Mouse (Mus musculus) limb, embryonic 14.5 days (tissue): ENCODE measurements at regions not wholly inside any gene's neighbourhood (a gene's known extent, or its start where the extent isn't known, plus 50 kb on each side); places are given as distances from the start of the nearest gene placed in this dataset.
"Not testable (repeated sequence)": the region's sequence is repeated elsewhere in the genome, so short reads cannot be mapped to it uniquely, and the experiment has no call there.

ENCODE experiments used
- ATAC-seq: fragments of 200-750 bp; cut with Nextera tagmentation; 2 replicates; pipeline ENCODE4 v1.8.0; 2017; ENCODE audit warnings: low read depth, moderate number of reproducible peaks, moderate TSS enrichment; ENCODE audit not compliant: low FRiP score
- DNase-seq: peaks from one replicate; pipeline ENCODE4 v3.0.0-alpha.2; 2015; ENCODE audit warnings: low spot score
- H3K27ac ChIP-seq: fragments of 300-500 bp; sonication (generic); replicated peaks from 2 replicates; pipeline ENCODE4 v1.5.1; 2014; ENCODE audit warnings: low read depth, mild to moderate bottlenecking, low read length, moderate library complexity, mixed read lengths
- H3K27me3 ChIP-seq: fragments of 300-500 bp; sonication (generic); 2 replicates; pipeline ENCODE4 v1.6.1; 2014; ENCODE audit warnings: low read length, mixed read lengths; ENCODE audit not compliant: control insufficient read depth, insufficient read depth
- H3K36me3 ChIP-seq: fragments of 300-500 bp; sonication (generic); 2 replicates; pipeline ENCODE4 v1.6.1; 2014; ENCODE audit warnings: mild to moderate bottlenecking, low read length, moderate library complexity, mixed read lengths; ENCODE audit not compliant: control insufficient read depth, insufficient read depth
- H3K4me1 ChIP-seq: fragments of 300-500 bp; sonication (generic); 2 replicates; pipeline ENCODE4 v1.6.1; 2014; ENCODE audit warnings: antibody characterized with exemption, low read length, mixed read lengths; ENCODE audit not compliant: control insufficient read depth, insufficient read depth
- H3K4me2 ChIP-seq: fragments of 300-500 bp; sonication (generic); replicated peaks from 2 replicates; pipeline ENCODE4 v1.6.1; 2014; ENCODE audit warnings: low read depth, mild to moderate bottlenecking, low read length, moderate library complexity; ENCODE audit not compliant: severe bottlenecking
- H3K4me3 ChIP-seq: fragments of 300-500 bp; sonication (generic); replicated peaks from 2 replicates; pipeline ENCODE4 v1.5.1; 2014; ENCODE audit warnings: low read length
- H3K9ac ChIP-seq: fragments of 300-500 bp; sonication (generic); 2 replicates; pipeline ENCODE4 v1.6.1; 2014; ENCODE audit warnings: mild to moderate bottlenecking, low read depth, low read length, moderate library complexity; ENCODE audit not compliant: severe bottlenecking
- H3K9me3 ChIP-seq: fragments of 300-500 bp; sonication (generic); 2 replicates; pipeline ENCODE4 v1.6.1; 2016; ENCODE audit warnings: low read length; ENCODE audit not compliant: control insufficient read depth
- POLR2A ChIP-seq: fragments of 200-500 bp; IDR thresholded peaks from 2 replicates; pipeline ENCODE4 v1.8.0; 2012; ENCODE audit warnings: inconsistent platforms, mild to moderate bottlenecking, moderate library complexity, borderline replicate concordance; ENCODE audit not compliant: insufficient read depth, insufficient read length; ENCODE audit errors: extremely low read depth
- WGBS: fragments of 180-500 bp; shearing (Covaris S2); extraction: QIAGEN DNeasy Blood & Tissue Kit; methylation state at CpG from one replicate; pipeline ENCODE4 v1.1.7; 2014; 5-methylcytosine and 5-hydroxymethylcytosine counted together

DNA sequence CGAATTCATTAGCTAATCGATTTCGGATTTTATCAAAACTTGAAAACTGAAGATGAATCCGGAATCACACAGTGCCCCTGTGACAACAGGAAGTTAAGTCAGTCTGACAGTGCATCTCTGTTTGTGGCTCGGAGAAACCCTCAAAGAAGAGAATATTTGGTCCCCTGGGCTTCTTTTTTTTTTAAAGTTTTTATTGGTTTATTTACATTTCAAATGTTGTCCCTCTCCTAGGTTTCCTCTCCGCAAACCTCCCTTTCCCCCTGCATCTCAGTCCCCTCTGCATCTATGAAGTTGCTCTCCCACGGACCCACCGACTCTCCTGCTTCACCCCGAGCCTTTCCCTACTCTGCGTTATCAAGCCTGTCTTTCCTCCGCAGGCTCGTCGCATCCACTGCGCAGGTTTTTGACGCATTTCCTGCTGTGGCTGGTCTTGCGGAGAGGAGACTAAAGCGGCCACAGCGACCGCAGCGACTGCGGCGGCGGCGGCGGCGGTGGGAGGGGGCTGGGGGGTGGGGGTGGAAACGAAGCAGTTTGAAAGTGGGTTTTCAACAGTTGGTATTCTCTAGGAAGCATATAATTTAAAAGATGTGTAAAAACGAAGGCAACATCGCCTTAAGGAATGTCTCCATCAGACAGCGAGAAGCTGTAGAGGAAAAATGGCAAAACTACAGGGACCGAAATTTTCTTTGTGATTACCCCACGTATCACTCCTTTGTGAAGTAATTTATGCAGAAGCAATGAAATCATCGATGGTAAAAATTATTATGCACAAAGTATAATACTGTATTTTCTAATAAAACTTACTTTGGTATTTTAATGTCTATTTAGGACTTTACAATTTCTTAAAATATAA lies 251.2 kb upstream of the Snrpn start:
- peak; percentile 25; the same call in 1 of the 2 replicates for TF ChIP-seq POLR2A
- H3K27ac ChIP-seq, H3K9me3 ChIP-seq, H3K36me3 ChIP-seq, H3K4me1 ChIP-seq, H3K27me3 ChIP-seq: not testable (repeated sequence)
- Histone ChIP-seq H3K4me2 (peak overlapping the region; percentile 43), H3K9ac (peak overlapping the region; percentile 45), H3K4me3 (peak overlapping the region; percentile 32)
- peak; percentile 84; the same call in 1 of the 2 replicates for ATAC-seq
- DNase-seq, result peak; percentile 60
- 13% methylated on average over 33 of the region's 33 CpGs for WGBS

DNA sequence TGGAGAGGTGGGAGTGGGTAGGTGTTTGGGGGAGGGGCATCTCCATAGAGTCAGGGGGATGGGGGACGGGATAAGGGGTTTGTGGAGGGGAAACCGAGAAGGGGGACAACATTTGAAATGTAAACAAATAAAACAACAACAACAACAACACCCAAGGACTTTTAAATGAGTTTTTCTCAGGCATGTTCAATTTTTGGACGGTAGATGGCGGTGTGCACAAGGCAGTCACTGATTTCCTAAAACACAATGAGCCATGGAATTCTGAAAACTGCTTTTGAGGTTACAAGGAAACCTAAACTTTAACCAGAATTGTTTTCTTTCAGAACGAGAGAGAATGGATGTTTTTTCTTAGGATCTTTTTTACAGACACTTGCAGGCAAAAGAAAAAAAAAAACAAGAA lies 246.9 kb upstream of the Snrpn start:
- not testable (repeated sequence) for ATAC-seq, H3K9me3 ChIP-seq, DNase-seq, H3K4me3 ChIP-seq, H3K27ac ChIP-seq, H3K4me2 ChIP-seq, H3K27me3 ChIP-seq, H3K9ac ChIP-seq, H3K36me3 ChIP-seq, H3K4me1 ChIP-seq
- under 1% methylated on average over 5 of the region's 5 CpGs for WGBS

DNA sequence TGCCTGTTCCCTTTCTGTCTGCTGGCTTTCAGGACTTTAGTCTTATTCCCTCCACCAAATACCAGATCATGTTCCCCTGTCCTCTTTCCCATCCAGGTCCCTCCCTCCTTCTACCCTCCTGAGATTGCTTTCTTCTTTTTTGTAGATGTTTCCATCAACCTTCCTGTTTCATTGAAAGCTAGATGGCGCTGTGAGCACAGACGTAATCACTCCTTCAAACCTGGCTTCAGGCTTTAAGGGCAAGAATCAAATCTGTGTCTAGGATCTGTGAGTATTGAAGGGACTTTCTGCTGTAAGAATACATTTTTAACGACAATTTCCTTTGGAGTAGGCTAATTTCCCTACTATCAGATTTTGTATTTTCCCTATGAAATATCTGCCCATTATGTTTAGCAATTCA lies 234.0 kb upstream of the Snrpn start:
- not testable (repeated sequence) for ATAC-seq, H3K4me2 ChIP-seq, H3K36me3 ChIP-seq, H3K4me3 ChIP-seq, DNase-seq, H3K27me3 ChIP-seq, H3K9me3 ChIP-seq, H3K27ac ChIP-seq, H3K4me1 ChIP-seq, H3K9ac ChIP-seq
- 13% methylated on average over 3 of the region's 3 CpGs for WGBS

DNA sequence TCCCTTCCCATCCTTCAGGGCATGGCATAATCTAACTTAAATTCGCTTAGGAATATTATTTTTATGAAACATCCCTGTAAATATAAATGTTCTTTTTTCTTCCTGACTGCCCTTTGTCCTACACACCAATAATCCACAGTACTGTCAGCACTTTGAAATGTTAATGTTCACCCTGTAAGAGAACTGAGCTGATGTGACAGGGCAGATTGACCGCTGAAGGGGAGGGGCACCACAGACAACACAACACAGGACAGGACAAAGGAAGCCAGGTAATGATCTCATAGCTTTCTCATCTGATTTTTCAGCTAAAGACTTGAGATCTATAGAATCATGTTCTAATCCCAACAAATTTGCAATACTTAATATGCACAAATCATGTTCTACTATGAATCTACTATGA lies 212.2 kb upstream of the Snrpn start:
- not testable (repeated sequence) for H3K27me3 ChIP-seq
- 63% methylated on average over 2 of the region's 2 CpGs for WGBS

More for the DNA sequence above, 212.2 kb upstream of the Snrpn start:
- not testable (repeated sequence) for H3K4me3 ChIP-seq, ATAC-seq, H3K9ac ChIP-seq, H3K4me2 ChIP-seq, DNase-seq, H3K9me3 ChIP-seq, H3K36me3 ChIP-seq, H3K4me1 ChIP-seq, H3K27ac ChIP-seq
